Mouse (Mus musculus) heart, embryonic 16.5 days (tissue): ENCODE measurements around the gene Stk38l. TPM values are rescaled to one million over a fixed set of nuclear protein-coding genes. Genes with fewer than 3 reads are reported as not detected.

Experiments used
- ATAC-seq: fragments of 200-750 bp; cut with Nextera tagmentation; replicated peaks from 2 replicates; pipeline ENCODE4 v1.8.0; 2017; ENCODE audit warnings: moderate number of reproducible peaks; ENCODE audit not compliant: insufficient read depth, low FRiP score; ENCODE audit errors: extremely low read depth
- H3K27ac ChIP-seq: fragments of 300-500 bp; sonication (generic); 2 replicates; pipeline ENCODE4 v1.5.1; 2014; ENCODE audit warnings: mild to moderate bottlenecking, low read length, control low read depth, moderate library complexity
- H3K27me3 ChIP-seq: fragments of 300-500 bp; sonication (generic); 2 replicates; pipeline ENCODE4 v1.6.1; 2014; ENCODE audit warnings: low read length, mixed read lengths; ENCODE audit not compliant: control insufficient read depth, insufficient read depth
- H3K36me3 ChIP-seq: fragments of 300-500 bp; sonication (generic); 2 replicates; pipeline ENCODE4 v1.6.1; 2014; ENCODE audit not compliant: control insufficient read depth, insufficient read depth
- H3K4me1 ChIP-seq: fragments of 300-500 bp; sonication (generic); 2 replicates; pipeline ENCODE4 v1.6.1; 2014; ENCODE audit warnings: low read length, mixed read lengths; ENCODE audit not compliant: control insufficient read depth, insufficient read depth
- H3K4me2 ChIP-seq: fragments of 300-500 bp; sonication (generic); 2 replicates; pipeline ENCODE4 v1.6.1; 2014; ENCODE audit warnings: low read depth, mild to moderate bottlenecking, control low read depth, low read length
- H3K4me3 ChIP-seq: fragments of 300-500 bp; sonication (generic); 2 replicates; pipeline ENCODE4 v1.5.1; 2014; ENCODE audit warnings: mild to moderate bottlenecking, control low read depth, low read length
- H3K9ac ChIP-seq: fragments of 300-500 bp; sonication (generic); 2 replicates; pipeline ENCODE4 v1.6.1; 2014; ENCODE audit warnings: low read length, control low read depth
- H3K9me3 ChIP-seq: fragments of 300-500 bp; sonication (generic); replicated peaks from 2 replicates; pipeline ENCODE4 v1.6.1; 2016; ENCODE audit warnings: low read length; ENCODE audit not compliant: control insufficient read depth
- WGBS: fragments of 180-500 bp; shearing (Covaris S2); extraction: QIAGEN DNeasy Blood & Tissue Kit; methylation state at CpG from one replicate; pipeline ENCODE4 v1.1.7; 2014; 5-methylcytosine and 5-hydroxymethylcytosine counted together
- polyA plus RNA-seq: library from polyadenylated mRNA; unstranded; fragments of >200 nt; fragmentation: Nextera tagmentation; extraction: Ambion mirVana; gene quantifications from 2 replicates; pipeline ENCODE4 v1.2.1, GENCODE M21; 2015

The Stk38l gene
- polyA plus RNA-seq, 1 experiment from 2014 or later, result 28.9 TPM

DNA sequence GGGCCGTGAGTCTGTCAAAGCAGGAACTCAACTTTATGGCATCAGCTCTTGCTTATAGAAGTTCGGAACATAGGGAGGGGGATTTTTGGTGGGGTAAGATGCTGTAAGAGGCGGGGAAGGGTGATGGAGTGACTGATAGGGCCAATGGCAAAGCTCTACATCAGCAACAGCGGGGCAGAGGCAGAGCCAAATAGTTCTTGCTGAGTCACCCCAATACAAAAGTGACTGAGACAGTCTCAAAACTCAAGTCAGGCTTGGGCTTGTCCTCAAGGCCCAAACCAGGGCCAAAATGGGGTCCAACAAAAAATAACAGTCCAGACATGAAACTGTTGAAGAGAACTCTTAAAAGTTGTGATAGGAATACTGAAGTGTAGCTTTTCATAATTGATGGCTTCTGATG is 30.9 kb downstream of the Stk38l start:
- no peak overlapping the region for H3K4me2 ChIP-seq
- 86% methylated on average over 4 of the region's 4 CpGs for WGBS
- H3K36me3 ChIP-seq, result peaks cover 10% of the 10 kb centered on the region
- no peak for ATAC-seq
- H3K27ac ChIP-seq, result no peak overlapping the region
- no peak overlapping the region for H3K9ac ChIP-seq
- no peaks in the 10 kb centered on the region for H3K27me3 ChIP-seq
- no peaks in the 10 kb centered on the region for H3K9me3 ChIP-seq
- H3K4me3 ChIP-seq, result no peak overlapping the region
- H3K4me1 ChIP-seq, result peaks cover 43% of the 10 kb centered on the region

DNA sequence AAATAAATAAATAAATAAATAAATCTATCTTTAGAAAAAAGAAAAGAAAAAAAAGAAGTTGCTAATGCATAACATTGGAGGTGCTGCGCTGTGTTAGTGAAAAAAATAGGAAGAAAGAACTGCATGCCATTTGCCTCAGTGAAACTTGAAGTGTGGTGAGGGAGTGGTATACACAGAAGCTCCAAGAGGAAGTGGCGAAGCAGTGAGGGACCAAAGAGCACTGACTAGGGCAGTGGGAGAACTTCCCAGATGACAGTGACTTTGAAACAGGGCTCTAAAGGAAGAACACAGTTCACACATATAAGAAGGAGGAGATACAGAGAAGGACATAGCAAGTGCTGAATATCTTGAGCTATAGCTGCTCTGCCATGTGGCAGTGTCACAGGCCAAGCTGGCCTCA is 34.2 kb downstream of the Stk38l start:
- Histone ChIP-seq H3K27ac (no peak overlapping the region), H3K27me3 (no peaks in the 10 kb centered on the region), H3K9ac (no peak overlapping the region), H3K4me3 (no peak overlapping the region), H3K9me3 (no peaks in the 10 kb centered on the region), H3K4me2 (no peak overlapping the region), H3K4me1 (peaks cover 13% of the 10 kb centered on the region), H3K36me3 (peaks cover 11% of the 10 kb centered on the region)
- no peak for ATAC-seq
- 92% methylated on average over 2 of the region's 2 CpGs for WGBS

DNA sequence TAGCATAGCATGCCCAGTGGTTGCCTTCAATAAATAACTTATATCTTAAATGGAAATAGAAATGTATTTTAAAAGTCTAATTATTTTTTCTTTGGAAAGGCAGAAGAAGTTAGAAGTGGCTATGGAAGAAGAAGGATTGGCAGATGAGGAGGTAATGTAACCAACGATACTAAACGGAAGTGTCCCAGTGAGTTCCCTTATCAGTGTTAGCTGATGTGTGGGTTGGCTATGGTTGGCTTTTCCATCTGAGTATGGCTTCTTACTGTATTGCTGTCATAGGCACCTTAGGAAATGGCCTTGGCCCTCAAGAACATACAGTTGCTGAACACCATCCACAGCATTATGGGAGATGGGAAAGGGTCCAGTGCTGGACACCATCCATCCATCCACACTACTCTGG is 35.2 kb downstream of the Stk38l start:
- ATAC-seq, result no peak
- no peak overlapping the region for H3K9ac ChIP-seq
- peaks cover 11% of the 10 kb centered on the region for H3K36me3 ChIP-seq
- 63% methylated on average over 2 of the region's 2 CpGs for WGBS
- no peak overlapping the region for H3K4me2 ChIP-seq
- H3K4me3 ChIP-seq, result no peak overlapping the region
- no peaks in the 10 kb centered on the region for H3K9me3 ChIP-seq
- H3K27ac ChIP-seq, result no peak overlapping the region
- peaks cover 8% of the 10 kb centered on the region for H3K4me1 ChIP-seq
- no peaks in the 10 kb centered on the region for H3K27me3 ChIP-seq

DNA sequence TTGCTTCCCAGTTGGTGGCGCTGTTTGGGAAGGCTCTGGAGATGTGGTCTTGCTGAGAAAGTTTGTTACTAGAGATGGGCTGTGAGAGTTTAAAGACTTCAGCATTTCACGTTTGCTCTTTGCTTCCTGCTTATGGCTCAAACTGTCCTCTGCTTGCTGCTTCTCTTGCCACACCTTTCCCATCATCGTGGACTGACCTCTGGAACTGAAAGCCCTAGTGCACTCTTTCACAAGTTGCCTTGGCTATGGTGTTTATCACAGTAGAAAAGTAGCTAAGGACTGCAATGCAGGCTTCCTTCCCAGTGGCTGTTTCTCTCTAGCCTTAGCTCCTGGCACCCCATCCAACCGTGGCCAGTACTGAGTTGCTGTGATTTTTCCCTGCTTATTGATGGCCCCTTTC is 35.9 kb downstream of the Stk38l start:
- H3K9ac ChIP-seq, result no peak overlapping the region
- H3K27me3 ChIP-seq, result no peaks in the 10 kb centered on the region
- no peaks in the 10 kb centered on the region for H3K9me3 ChIP-seq
- no peak overlapping the region for H3K4me3 ChIP-seq
- no peak overlapping the region for H3K27ac ChIP-seq
- no peak for ATAC-seq
- no peak overlapping the region for H3K4me2 ChIP-seq
- peaks cover 14% of the 10 kb centered on the region for H3K36me3 ChIP-seq
- peaks cover 8% of the 10 kb centered on the region for H3K4me1 ChIP-seq
- 69% methylated on average over 4 of the region's 4 CpGs for WGBS

DNA sequence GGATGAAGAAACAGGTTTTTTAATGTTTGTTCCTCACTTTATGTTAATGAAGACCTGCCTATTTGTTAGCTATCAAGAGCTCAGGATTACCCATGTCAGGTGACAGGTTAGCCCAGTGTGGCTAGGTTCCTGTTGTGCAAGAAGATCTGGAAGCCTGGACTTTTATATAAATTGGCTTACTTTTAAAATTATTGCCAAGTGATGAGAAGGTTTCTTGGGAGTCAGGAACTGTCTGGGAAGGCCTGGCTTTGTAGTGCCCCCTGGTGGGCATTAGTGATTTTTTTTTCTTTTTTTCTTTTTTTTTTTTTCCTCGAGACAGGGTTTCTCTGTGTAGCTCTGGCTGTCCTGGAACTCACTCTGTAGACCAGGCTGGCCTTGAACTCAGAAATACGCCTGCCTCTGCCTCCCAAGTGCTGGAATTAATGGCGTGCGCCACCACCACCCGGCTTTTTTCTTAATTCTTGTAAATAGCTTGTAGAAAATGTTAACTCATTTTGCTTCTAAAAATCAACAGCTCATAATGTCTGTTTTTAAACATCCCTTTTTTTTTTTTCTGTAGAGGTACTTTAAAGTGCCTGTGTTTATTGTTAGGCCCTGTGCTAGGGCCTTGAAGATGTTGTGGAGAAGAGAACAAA is 37.6 kb downstream of the Stk38l start:
- Histone ChIP-seq H3K27me3 (no peaks in the 10 kb centered on the region), H3K4me3 (no peak overlapping the region), H3K9me3 (no peaks in the 10 kb centered on the region), H3K27ac (no peak overlapping the region), H3K4me2 (no peak overlapping the region), H3K4me1 (0 out of 2 replicates have a peak, but pooled peaks cover under 1% of the 10 kb centered on the region), H3K9ac (no peak overlapping the region), H3K36me3 (peaks cover 24% of the 10 kb centered on the region)
- ATAC-seq, result no peak
- 52% methylated on average over 5 of the region's 5 CpGs for WGBS

DNA sequence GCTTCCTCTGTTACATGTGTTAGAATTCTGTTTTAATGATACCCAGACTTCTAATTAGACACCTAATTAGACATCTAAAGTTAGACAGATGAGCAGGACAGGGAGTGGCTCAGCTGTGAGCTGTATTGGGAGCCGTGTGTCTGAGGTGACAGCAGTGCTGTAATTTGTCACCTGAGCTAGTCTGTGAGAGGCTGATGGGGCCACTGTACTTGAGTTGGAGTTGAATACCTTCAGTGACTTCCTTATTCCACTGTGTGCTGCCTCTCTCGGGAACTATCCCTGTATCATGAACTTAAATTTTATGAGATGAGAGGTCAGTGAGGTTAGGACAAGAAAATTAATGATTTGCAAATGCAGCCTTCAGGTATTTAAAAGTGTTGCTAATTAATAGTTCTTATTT is 39.8 kb downstream of the Stk38l start:
- 26% methylated on average over 2 of the region's 2 CpGs for WGBS
- Histone ChIP-seq H3K9ac (no peak overlapping the region), H3K27me3 (no peaks in the 10 kb centered on the region), H3K4me2 (no peak overlapping the region), H3K4me1 (no peaks in the 10 kb centered on the region), H3K9me3 (no peaks in the 10 kb centered on the region), H3K4me3 (no peak overlapping the region), H3K27ac (no peak overlapping the region), H3K36me3 (peaks cover 38% of the 10 kb centered on the region)
- no peak for ATAC-seq

DNA sequence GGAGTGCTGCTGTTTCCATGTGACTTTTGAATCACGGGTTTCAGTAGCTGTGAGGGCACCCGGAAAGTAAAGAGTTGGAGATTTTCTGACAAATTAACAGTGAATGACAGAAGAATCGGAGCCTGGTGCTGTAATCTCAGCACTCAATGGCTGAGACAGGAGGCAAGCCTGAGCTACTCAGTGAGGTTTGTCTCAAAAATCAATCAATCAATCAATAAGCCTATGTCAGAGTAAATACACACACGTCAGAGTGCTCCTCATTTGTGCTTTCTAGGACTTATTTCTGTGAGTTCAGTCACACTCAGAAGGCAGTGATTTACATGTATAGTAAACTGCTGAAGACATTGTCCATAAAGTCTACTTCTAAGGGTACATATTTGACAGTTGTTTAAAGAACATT is 40.5 kb downstream of the Stk38l start:
- H3K9me3 ChIP-seq, result no peaks in the 10 kb centered on the region
- H3K9ac ChIP-seq, result no peak overlapping the region
- H3K4me2 ChIP-seq, result no peak overlapping the region
- H3K27ac ChIP-seq, result no peak overlapping the region
- H3K36me3 ChIP-seq, result peaks cover 38% of the 10 kb centered on the region
- H3K4me3 ChIP-seq, result no peak overlapping the region
- H3K4me1 ChIP-seq, result no peaks in the 10 kb centered on the region
- 84% methylated on average over 4 of the region's 4 CpGs for WGBS
- H3K27me3 ChIP-seq, result no peaks in the 10 kb centered on the region
- ATAC-seq, result no peak

DNA sequence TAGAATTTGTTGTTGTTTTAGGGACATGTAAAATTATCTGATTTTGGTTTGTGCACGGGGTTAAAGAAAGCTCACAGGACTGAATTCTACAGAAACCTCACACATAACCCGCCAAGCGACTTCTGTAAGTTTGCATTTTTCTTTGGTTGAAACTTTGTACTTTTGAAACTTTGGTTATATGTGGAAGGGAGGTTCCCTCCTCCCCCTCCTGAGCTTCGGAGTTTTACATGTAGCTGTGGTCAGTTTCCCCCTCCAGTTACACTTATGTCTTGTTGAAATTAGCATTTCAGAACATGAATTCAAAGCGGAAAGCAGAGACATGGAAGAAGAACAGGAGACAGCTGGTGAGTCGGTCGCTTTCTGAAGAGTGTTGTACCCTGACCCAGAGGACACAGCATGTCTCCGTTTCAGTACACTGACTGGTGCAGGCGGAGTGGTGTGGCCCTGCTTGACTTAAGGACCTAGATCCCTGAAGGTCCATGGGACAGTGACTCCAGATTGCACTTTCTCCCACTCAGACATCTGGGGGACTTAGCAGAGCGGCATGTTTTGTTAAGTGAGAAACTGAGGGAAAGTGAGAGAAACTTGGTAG is 44.1 kb downstream of the Stk38l start:
- ATAC-seq, result no peak
- no peaks in the 10 kb centered on the region for H3K27me3 ChIP-seq
- H3K4me1 ChIP-seq, result no peaks in the 10 kb centered on the region
- no peak overlapping the region for H3K4me2 ChIP-seq
- H3K9me3 ChIP-seq, result no peaks in the 10 kb centered on the region
- no peak overlapping the region for H3K27ac ChIP-seq
- WGBS, result 89% methylated on average over 10 of the region's 10 CpGs
- H3K4me3 ChIP-seq, result no peak overlapping the region
- H3K9ac ChIP-seq, result no peak overlapping the region
- peaks cover 48% of the 10 kb centered on the region for H3K36me3 ChIP-seq

DNA sequence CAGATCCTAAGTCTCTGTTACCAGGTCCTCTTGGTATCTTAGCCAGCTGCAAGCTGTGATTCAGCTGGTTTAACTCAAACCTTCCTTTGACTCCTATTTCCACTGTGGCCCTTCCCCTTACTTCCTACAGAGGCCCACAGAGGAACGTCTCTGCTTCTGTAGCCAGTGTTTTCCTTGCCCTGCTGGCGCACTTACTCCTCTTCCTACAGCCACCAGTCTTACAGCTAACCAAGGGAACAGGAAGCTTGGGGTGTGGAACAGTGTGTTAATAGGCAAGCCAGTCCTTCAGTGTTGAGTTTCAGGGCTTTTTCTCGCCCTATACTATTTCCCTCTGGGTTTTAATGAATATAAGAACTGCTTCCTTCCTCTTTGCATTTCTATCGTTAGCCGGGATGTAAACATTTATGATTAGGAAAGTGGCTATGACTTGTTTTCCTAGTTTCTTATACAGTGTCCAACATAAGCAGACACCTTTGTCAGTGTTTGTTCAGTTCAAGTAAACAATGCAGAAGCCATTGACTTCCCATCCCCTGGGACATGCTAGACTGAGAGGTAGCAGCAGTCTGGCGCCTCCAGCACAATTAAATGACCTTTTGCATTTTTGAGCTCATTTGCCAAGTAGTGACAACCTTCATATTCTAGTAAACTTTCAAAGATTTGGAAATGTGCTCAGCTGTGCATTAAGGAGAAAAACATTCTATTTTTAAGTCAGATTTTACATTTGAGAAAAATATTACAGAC is 45.4 kb downstream of the Stk38l start:
- Histone ChIP-seq H3K4me1 (no peaks in the 10 kb centered on the region), H3K27ac (peak overlapping the region; percentile 62; the same call in 1 of the 2 replicates), H3K4me2 (no peak overlapping the region), H3K9ac (no peak overlapping the region), H3K9me3 (no peaks in the 10 kb centered on the region), H3K4me3 (no peak overlapping the region), H3K27me3 (no peaks in the 10 kb centered on the region), H3K36me3 (peaks cover 56% of the 10 kb centered on the region)
- peak; percentile 14; the same call in 1 of the 2 replicates for ATAC-seq
- WGBS, result 67% methylated on average over 6 of the region's 6 CpGs
